Mouse (Mus musculus) intestine, postnatal 0 days (tissue): ENCODE measurements at regions not wholly inside any gene's neighbourhood (a gene's known extent, or its start where the extent isn't known, plus 50 kb on each side); places are given as distances from the start of the nearest gene placed in this dataset.

ENCODE experiments used
- ATAC-seq: fragments of 200-750 bp; cut with Nextera tagmentation; 2 replicates; pipeline ENCODE4 v1.8.0; 2017; ENCODE audit warnings: mild to moderate bottlenecking, moderate TSS enrichment, moderate library complexity
- H3K27ac ChIP-seq: fragments of 300-500 bp; sonication (generic); 2 replicates; pipeline ENCODE4 v1.5.1; 2014; ENCODE audit warnings: mild to moderate bottlenecking, low read depth, low read length, moderate library complexity
- H3K27me3 ChIP-seq: fragments of 300-500 bp; sonication (generic); replicated peaks from 2 replicates; pipeline ENCODE4 v1.6.1; 2014; ENCODE audit warnings: low read length, mixed read lengths; ENCODE audit not compliant: control insufficient read depth, insufficient read depth
- H3K36me3 ChIP-seq: fragments of 300-500 bp; sonication (generic); 2 replicates; pipeline ENCODE4 v1.6.1; 2014; ENCODE audit warnings: mild to moderate bottlenecking, moderate library complexity; ENCODE audit not compliant: control insufficient read depth, insufficient read depth
- H3K4me1 ChIP-seq: fragments of 300-500 bp; sonication (generic); replicated peaks from 2 replicates; pipeline ENCODE4 v1.6.1; 2014; ENCODE audit warnings: antibody characterized with exemption, low read length, mixed read lengths; ENCODE audit not compliant: control insufficient read depth, insufficient read depth
- H3K4me2 ChIP-seq: fragments of 300-500 bp; sonication (generic); replicated peaks from 2 replicates; pipeline ENCODE4 v1.6.1; 2014; ENCODE audit warnings: low read depth, mild to moderate bottlenecking, moderate library complexity
- H3K4me3 ChIP-seq: fragments of 300-500 bp; sonication (generic); 2 replicates; pipeline ENCODE4 v1.5.1; 2014; ENCODE audit warnings: low read depth, low read length
- H3K9ac ChIP-seq: fragments of 300-500 bp; sonication (generic); 2 replicates; pipeline ENCODE4 v1.6.1; 2014; ENCODE audit warnings: mild to moderate bottlenecking, low read depth, low read length
- H3K9me3 ChIP-seq: fragments of 300-500 bp; sonication (generic); 2 replicates; pipeline ENCODE4 v1.6.1; 2016; ENCODE audit warnings: mixed run types; ENCODE audit not compliant: control insufficient read depth
- CTCF ChIP-seq: sonication (generic); IDR thresholded peaks from 2 replicates; pipeline ENCODE4 v1.5.1; 2016; ENCODE audit warnings: low read depth, mild to moderate bottlenecking, control low read depth, antibody characterized with exemption, moderate library complexity
- WGBS: fragments of 180-500 bp; shearing (Covaris S2); extraction: QIAGEN DNeasy Blood & Tissue Kit; methylation state at CpG from one replicate; pipeline ENCODE4 v1.1.7; 2014; 5-methylcytosine and 5-hydroxymethylcytosine counted together

- Histone ChIP-seq H3K4me2 (no peak overlapping the region), H3K36me3 (no peaks in the 10 kb centered on the region), H3K4me1 (0 out of 2 replicates have a peak, but pooled peaks cover 5% of the 10 kb centered on the region), H3K27me3 (no peaks in the 10 kb centered on the region), H3K9ac (no peak overlapping the region), H3K9me3 (no peaks in the 10 kb centered on the region), H3K4me3 (no peak overlapping the region), H3K27ac (no peak overlapping the region)
- 41% methylated on average over 2 of the region's 2 CpGs for WGBS
- peak; percentile 95 for TF ChIP-seq CTCF
- no peak for ATAC-seq
Observed at GRCm38 (mm10) chr10:62055408-62055807, 76.5 kb upstream of the Col13a1 start.

- Histone ChIP-seq H3K36me3 (no peaks in the 10 kb centered on the region), H3K27me3 (no peaks in the 10 kb centered on the region), H3K27ac (no peak overlapping the region), H3K9ac (no peak overlapping the region), H3K9me3 (no peaks in the 10 kb centered on the region), H3K4me3 (no peak overlapping the region), H3K4me2 (no peak overlapping the region), H3K4me1 (no peaks in the 10 kb centered on the region)
- no peak for ATAC-seq
- TF ChIP-seq CTCF, result no peak
- 27% methylated on average over 3 of the region's 3 CpGs for WGBS
Observed at GRCm38 (mm10) chr10:62049782-62050192, 70.9 kb upstream of the Col13a1 start.

GRCm38 (mm10) chr10:62044408-62044807, 65.5 kb upstream of the Col13a1 start:
- H3K36me3 ChIP-seq, result no peaks in the 10 kb centered on the region
- no peak for TF ChIP-seq CTCF
- H3K27ac ChIP-seq, result no peak overlapping the region
- ATAC-seq, result no peak
- H3K9me3 ChIP-seq, result 0 out of 2 replicates have a peak, but pooled peaks cover 3% of the 10 kb centered on the region
- H3K27me3 ChIP-seq, result no peaks in the 10 kb centered on the region
- H3K4me3 ChIP-seq, result no peak overlapping the region
- 68% methylated on average over 3 of the region's 3 CpGs for WGBS
- H3K4me1 ChIP-seq, result no peaks in the 10 kb centered on the region
- no peak overlapping the region for H3K9ac ChIP-seq
- H3K4me2 ChIP-seq, result no peak overlapping the region

GRCm38 (mm10) chr10:62039915-62040314, 61.0 kb upstream of the Col13a1 start:
- ATAC-seq, result no peak
- Histone ChIP-seq H3K4me1 (no peaks in the 10 kb centered on the region), H3K9me3 (0 out of 2 replicates have a peak, but pooled peaks cover 3% of the 10 kb centered on the region), H3K36me3 (no peaks in the 10 kb centered on the region), H3K27me3 (no peaks in the 10 kb centered on the region), H3K4me3 (no peak overlapping the region), H3K9ac (no peak overlapping the region), H3K27ac (no peak overlapping the region), H3K4me2 (no peak overlapping the region)
- TF ChIP-seq CTCF, result no peak
- WGBS, result 90% methylated on average over 8 of the region's 8 CpGs

- 73% methylated on average over 1 of the region's 1 CpGs for WGBS
- Histone ChIP-seq H3K36me3 (no peaks in the 10 kb centered on the region), H3K27me3 (no peaks in the 10 kb centered on the region), H3K4me1 (no peaks in the 10 kb centered on the region), H3K9ac (no peak overlapping the region), H3K27ac (no peak overlapping the region), H3K9me3 (0 out of 2 replicates have a peak, but pooled peaks cover 3% of the 10 kb centered on the region), H3K4me2 (no peak overlapping the region), H3K4me3 (no peak overlapping the region)
- no peak for ATAC-seq
- TF ChIP-seq CTCF, result no peak
Observed at GRCm38 (mm10) chr10:62038656-62039055, 59.7 kb upstream of the Col13a1 start.

DNA sequence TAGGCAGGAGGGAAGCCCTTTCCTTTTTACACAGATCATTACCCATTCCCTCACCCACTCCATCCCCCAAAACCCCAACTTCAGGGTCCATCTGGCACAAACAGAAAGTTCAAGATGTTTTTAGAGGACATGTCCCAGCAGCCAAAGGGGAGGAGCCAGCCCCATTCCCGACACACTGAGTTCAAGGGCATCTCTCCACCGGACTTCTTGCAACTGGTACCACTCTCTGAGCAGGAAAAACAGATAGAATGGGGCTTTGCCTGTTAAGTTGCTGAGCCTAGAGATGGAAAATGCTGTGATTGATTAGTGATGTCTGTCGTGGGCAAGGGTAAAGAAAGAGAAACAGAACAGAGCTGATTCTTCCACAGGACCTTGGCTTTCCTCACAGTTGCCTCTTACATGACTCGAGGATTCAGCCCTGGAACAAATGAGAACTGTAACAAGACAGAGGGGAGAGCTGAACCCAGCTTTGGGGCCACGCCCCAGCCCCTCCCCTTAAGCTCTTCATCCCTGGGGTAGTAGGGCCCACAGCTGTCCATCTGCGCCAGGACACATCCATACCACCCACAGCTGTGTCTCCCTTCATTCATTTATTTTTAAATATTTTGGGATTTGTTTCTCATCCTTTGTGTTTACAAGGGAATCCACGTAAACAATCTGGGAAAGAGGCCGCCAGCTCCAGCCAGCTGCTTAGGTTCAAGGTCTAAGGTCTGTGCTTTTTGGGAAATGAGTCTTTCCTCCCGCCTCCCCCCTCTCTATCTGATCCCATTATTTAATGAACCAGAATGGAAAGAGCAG, 58.7 kb upstream of the Col13a1 start:
- TF ChIP-seq CTCF, result no peak
- 55% methylated on average over 9 of the region's 9 CpGs for WGBS
- ATAC-seq, result no peak

More for the DNA sequence above, 58.7 kb upstream of the Col13a1 start:
- no peak overlapping the region for H3K4me3 ChIP-seq
- H3K9ac ChIP-seq, result no peak overlapping the region
- no peaks in the 10 kb centered on the region for H3K36me3 ChIP-seq
- 0 out of 2 replicates have a peak, but pooled peaks cover 3% of the 10 kb centered on the region for H3K9me3 ChIP-seq
- H3K4me2 ChIP-seq, result no peak overlapping the region
- no peaks in the 10 kb centered on the region for H3K4me1 ChIP-seq
- no peaks in the 10 kb centered on the region for H3K27me3 ChIP-seq
- no peak overlapping the region for H3K27ac ChIP-seq
